Mouse (Mus musculus): ENCODE data around the gene Jmjd1c.

Gene Jmjd1c

DNA sequence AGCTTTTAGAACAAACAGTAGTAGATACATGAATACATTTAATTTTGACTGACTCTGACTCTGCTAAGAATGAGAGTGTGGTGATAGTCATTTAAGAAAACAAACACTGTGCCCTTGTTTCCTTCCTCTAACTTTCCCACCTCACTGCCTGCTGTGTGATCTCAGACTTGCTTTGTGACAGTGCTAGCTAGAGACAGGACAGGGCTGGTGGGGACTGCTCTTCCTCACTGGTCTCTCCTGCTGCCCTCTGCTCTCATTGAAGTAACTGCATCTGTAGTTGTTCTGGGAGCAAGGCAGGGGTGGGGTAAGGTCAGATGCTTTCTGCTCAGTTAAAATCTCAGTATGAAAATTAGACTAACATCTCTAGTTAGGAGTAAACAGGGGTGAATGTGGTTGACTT lies 93.1 kb downstream of the Jmjd1c start:
- DNase-seq (ENCODE audit: low spot score), result no peak

DNA sequence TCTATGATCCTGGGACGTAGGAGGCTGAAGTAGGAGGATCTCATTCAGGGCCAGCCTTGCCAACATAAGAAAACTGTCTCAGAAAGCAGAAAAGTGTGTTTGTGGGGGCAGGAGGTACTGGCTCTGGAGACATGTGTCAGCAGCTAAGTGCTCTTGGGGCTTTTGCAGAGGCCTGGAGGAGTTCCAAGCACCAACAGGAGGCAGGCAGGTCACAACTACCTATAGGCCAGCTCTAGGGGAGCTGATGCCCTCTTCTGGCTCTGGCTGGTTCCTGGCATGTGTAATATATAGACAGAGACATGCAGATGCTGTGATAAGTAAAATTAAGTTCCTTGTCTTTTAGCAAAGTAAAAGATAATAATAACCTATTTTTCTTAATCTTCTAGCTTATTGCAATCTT lies 94.3 kb downstream of the Jmjd1c start:
- no peak for DNase-seq (ENCODE audit: low spot score)

DNA sequence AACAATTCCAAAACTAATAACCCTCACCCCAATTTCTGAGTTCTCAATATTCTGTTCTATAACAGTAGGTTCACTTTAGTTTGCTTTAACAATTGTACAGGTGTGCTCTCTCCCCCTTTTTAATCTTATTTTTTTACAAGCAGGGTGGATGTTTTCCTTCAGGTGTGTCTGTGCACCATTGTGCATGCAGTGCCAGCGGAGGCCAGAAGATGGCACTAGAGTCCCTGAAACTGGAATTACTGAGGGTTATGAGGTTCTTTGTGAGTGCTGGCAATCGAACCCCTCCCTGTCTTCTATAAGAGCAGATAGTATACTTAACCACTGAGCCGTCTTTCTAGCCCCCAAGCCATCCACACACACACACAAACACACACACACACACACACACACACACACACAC lies 96.4 kb downstream of the Jmjd1c start:
- DNase-seq (ENCODE audit: low spot score), result no peak

DNA sequence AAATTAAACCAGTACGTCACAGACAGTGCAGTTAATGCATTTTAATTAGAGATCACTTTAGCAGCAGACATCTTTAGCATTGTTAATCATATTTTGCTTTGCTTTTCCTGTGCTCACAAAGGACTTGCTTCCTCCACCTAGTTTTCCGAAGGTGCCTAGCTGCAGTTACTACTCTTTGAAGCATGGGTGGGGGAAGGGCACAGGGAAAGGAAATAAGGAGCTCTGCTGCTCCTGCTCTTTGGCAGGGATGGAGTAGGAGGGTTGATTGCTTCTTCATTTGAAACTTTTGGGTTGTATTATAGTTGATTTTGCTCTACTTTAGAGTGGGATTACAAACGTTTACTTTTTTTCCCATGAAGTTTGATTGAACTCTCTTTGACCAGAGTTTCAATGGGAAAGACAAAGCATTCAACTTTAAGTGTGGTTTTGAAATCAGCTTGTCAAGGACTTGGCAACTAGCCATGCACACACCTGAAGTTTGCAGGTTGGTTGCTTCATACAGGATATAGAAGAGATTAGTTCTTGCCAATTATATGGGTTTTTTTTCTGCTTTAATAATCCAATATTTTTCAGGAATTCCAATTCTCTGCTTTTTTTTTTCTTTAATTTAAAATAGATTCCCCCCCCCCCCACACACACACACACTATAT lies 97.2 kb downstream of the Jmjd1c start:
- DNase-seq (ENCODE audit: low spot score), result peak; percentile 29

DNA sequence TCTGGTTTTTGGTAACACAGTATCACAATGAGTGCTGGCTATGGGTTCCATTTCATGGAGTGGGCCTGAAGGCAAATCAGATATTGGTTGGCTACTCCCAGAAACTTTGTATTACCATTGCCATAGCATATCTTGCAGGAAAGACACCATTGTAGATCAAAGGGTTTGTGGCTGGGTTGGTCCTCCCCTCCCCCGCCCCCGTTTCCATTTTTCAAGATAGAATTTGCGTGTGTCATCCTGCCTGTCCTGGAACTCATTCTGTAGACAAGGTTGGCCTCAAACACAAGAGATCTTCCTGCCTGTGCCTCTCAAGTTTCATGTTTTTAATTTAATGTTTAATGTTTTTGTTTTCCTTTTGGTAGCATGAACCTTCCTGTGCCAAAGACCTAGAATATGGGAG lies 98.1 kb downstream of the Jmjd1c start:
- DNase-seq (ENCODE audit: low spot score), result no peak

DNA sequence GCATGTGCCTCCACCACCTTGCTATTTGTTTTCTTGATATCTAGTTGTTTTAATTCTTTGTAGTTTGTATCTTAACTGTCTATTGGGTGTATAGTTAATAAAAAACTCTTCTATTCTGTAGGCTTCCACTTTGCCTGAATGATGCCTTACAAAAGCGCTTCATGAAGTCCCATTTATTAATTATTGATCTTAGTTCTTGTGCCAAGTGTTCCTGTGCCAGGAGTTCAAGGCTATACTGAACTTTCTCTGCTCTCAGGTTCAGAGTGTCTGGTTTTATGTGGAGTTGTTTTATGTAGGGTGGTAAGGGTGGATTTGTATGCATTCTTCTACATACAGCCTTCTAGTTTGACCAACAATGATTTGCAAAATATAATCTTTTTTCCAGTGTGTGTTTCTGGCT lies 99.7 kb downstream of the Jmjd1c start:
- no peak for DNase-seq (ENCODE audit: low spot score)

DNA sequence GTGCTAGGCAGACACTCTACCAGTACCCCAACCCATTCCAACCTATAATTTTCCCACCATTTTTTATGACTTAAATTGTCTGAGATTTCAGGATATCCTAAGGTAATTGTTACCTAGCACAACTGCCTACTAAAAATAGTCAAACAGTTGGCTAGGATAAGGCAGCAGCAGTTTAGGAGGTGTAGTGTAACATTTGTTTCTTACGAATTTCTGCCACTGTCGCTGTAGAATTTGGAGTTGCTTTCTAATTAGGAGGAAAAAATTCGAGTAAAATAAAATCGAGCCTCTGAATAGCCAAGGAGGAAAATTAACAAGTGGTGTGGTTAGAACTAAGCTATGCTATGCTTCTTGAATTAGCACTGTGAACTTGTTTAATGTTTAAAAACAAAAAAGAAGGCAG lies 101.3 kb downstream of the Jmjd1c start:
- no peak for DNase-seq (ENCODE audit: low spot score)

DNA sequence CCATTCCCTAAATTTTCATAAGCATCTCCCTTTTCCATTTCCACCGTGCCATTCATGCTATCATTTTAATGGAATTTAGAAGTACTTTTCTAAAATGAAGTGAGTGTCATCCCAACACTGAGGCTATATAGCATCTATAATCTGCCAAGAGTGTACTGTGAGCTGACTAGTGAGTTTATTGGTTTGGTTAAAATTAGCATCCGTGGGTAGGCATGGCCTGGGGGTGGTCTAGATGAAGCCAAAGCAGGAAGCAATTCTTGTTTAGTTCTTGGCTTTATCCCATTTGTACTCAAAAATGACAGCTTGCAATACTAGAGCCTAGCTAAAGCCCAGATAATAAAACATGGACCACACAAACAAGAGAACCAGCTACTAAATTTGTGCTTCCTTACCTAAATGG lies 101.9 kb downstream of the Jmjd1c start:
- DNase-seq (ENCODE audit: low spot score), result no peak

DNA sequence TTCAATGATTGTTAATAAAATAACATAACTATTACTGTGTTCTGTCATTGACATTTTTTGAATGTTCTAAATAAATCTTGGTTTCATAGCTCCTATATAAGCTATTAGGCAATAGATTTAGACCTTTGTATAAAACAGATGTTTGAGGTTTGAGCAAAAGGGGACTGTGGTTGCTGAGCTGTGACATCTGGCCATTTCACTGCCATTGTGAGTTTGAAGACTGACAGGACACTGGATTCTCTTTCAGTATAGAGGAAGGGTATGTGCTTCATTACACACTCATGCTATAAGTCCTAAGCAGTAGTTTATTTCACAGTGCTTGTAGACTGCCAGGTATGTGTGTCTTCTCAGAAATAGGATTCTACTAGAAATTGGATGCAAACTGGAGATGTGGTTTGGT lies 105.8 kb downstream of the Jmjd1c start:
- DNase-seq (ENCODE audit: low spot score), result no peak

DNA sequence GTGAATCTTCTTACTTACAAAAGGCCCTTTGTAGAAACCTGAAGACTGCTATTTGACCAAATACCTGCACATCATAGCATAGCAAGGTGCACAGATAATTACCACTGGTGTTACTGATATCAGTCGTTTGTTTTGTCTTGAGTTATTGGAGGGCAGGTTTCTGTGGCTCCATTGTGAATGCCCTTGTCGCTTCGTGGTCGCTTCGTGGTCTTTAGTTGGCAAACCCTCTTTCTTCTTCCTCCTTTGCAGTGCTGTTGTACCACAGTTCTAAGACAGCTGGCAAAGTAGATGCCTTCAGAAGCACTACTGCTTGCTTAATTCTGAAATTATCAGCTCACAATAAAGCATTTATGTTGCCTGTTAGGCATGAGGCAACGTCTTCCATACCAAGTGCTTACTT lies 106.5 kb downstream of the Jmjd1c start:
- no peak for DNase-seq (ENCODE audit: low spot score)

DNA sequence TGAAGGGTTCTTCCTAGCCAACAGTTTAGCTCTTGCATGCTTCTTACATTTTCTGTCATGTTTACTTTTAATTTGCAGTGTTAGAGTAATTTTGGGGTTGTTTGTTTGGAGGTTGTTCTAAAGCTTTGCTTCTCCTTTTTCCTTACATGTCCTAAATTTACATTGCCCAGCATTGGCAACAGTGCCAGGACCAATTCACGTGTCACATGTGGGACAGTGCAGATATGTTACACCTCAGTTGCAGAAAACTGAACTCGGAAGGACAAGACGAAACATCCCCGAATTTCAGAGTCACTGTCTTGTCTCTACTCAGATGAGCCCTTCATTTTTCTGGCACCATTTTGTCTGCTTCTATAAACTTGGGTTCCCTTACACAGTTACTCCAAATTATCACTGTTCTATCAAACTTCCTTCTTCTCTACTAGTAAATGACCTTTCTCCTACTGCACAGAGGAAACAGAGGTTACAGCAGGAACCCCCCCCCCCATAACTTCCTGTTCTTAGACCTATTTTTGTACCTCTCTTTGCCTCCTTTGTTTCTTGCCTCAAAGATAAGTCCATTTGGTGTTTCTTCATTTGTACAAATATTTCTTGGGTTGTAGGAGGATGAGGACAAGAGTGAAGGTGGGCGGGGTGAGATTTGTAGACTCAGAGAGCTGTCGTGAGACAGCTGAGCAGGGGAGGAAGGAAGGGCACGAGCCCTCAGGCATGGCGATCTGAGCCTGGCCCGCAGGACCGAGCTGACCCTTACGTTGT lies 108.9 kb downstream of the Jmjd1c start:
- DNase-seq (ENCODE audit: low spot score), result no peak

DNA sequence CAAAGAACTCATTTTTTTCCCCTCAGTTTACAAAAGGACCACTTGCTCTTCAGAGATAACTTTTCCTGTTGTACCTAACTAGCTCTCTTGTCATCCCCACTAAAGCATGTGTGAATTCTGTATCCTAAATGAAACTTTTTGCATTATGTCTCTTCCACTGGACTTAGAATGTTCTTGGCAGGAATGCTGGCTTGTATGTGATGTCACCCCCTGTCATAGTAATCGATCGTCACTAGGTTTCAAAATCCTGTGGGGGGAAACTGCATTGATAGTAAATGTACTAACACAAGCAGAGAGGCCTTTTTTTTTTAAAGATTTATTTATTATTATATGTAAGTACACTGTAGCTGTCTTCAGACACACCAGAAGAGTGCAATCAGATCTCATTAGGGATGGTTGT lies 112.0 kb downstream of the Jmjd1c start:
- DNase-seq (ENCODE audit: low spot score), result no peak

DNA sequence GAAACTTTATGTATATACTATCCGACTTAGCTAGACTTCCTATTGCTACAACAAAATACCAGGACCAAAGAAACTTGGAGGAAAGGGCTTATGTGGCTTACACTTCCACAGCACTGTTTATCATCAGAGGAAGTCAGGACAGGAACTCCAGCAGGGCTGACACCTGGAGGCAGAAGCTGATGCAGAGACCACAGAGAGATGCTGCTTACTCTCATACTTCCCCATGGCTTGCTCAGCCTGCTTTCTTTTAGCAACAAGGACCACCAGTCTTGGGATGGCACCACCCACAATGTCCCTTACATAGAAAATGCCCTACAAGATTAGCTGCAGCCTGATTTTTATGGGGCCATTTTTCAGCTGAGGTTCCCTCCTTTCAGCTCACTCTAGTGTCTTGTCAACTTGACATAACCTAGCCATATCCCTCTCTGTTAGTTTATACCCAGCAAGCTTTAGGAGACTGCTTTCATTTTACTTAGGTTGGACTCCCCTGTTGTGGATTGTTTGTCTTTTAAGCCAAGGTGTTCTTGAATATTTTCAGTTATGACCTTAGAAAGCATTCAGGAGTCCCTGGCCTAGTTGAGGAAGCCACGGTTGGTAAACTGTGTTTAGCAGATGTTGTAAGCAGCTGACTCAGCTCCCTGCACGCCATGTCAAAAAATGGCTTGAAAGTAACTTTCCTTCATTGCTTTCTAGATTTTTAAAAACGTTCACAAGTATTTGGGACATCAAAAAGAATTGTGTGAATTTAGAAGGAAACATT lies 114.2 kb downstream of the Jmjd1c start:
- no peak for DNase-seq (ENCODE audit: low spot score)

DNA sequence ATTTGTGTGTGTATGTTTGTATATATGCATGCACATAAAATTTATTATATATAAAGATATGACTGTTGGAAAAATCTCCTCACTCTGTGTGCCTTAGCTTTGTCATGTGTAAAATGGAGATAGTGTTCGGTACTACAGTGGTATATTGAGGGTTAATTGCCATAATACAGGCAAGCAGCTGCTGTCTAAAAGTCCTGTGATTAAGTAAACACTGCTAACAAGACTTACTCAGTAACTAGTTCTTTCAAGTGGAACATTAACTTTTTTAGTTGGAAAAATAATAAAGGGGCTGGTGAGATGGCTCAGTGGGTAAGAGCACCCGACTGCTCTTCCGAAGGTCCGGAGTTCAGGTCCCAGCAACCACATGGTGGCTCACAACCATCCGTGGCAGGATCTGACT lies 116.1 kb downstream of the Jmjd1c start:
- DNase-seq (ENCODE audit: low spot score), result no peak

DNA sequence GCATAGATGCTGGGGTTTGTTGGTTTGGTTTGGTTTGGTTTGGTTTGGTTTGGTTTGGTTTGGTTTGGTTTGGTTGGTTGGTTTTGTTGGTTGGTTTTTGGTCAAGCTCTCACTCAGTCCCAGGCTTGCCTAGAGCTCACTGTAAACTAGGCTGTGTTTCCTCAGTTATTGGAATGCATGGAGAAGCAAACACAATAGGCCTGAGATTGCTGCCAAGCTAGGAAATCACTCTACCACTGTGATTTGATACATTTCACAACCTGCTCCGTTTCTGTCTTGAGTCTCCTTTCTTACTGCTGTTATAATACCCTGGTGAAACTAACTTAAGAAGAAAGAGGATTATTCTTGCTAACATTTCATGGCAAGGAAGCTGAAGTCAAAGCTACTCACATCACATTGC lies 117.8 kb downstream of the Jmjd1c start:
- DNase-seq (ENCODE audit: low spot score), result no peak

DNA sequence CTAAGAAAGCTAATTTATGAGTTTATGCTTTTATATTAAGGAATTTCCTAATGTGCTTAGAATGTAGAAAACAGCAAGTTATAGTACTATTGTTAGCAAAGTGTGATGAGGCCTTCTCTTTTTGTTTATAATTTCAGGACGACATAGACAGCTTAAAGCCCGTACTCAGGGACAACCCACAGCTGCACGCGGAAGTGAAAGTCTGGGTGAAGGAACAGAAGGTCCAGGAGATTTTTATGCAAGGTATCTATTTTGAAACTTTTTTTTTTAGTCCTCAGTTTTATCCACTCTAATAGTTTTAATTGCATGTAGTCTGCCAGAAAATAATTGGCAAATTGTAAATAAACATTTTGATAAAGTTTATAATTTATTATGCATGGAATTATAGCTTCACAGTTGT lies 119.2 kb downstream of the Jmjd1c start:
- DNase-seq (ENCODE audit: low spot score), result no peak

DNA sequence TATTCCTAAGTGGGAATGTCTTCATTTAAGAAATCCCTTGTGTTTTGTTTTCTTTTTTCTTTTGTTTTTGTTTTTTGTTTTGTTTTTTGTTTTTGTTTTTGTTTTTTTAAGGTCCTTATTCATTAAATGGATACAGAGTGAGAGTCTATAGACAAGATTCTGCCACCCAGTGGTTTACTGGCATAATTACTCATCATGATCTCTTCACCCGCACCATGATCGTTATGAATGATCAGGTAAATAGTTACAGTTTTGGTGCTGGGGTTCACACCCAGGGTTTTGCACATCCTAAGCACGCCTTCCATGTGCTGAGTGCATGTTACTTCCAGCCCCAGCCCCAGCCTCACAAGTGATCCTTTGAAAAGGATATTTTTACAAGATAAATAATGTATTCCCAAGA lies 120.9 kb downstream of the Jmjd1c start:
- no peak for DNase-seq (ENCODE audit: low spot score)

DNA sequence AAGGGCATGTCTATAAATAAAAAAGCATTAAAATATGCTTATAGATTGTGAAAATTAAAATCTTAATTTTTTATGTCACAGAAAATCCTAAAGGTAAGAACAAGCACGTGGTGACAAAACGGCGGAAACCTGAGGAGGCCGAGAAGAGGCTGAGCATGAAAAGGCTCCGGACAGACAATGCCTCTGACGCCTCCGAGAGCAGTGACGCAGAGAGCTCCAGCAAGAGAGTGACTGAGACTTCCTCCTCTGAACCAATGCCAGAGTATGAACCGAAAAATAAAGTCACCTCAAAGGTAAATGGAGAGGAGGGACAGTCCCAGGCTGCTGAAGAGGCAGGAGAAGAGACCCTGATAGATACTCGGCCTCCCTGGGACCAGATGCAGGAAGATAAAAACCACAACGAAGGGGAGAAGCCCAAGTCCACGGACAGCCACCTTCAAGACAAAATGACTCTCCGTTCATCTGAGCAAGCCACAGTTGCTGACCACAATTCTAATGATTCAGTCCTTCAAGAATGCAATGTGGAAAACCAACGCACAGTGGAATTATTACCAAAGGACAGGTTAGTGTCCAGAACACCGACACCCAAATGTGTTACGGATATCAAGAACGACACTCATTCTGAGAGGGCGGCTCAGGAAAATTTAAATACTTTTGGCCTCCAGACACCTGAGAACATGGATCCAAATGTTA lies 123.1 kb downstream of the Jmjd1c start:
- no peak for DNase-seq (ENCODE audit: low spot score)

DNA sequence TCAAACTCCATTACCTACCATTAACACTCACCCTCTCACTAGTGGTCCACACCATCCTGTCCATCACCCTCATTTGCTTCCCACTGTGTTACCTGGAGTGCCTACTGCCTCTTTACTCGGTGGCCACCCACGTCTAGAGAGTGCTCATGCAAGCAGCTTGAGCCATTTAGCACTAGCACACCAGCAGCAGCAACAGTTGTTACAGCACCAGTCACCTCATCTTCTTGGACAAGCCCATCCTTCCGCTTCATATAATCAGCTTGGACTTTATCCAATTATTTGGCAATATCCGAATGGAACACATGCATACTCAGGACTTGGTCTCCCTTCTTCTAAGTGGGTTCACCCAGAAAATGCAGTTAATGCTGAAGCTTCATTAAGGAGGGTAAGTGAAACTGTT lies 124.3 kb downstream of the Jmjd1c start:
- DNase-seq (ENCODE audit: low spot score), result no peak

DNA sequence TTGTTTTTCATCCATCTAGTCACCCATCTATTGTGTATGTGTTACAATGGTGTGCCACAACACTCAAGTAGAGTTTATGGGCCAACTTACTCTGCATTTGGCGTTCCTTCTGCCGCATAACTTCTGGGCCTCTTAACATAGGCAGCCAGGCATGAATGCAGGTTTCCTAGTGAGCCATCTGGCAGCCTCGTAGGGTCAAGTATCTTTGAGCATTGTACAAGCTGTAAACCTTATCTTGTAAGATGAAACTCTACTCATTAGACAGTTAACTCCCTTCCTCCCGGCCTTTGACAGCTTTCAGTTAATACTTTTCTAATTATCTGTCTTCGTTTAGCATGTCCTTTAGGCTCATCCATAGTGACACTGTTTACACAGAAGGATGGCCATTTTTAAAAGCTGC lies 125.4 kb downstream of the Jmjd1c start:
- no peak for DNase-seq (ENCODE audit: low spot score)

DNA sequence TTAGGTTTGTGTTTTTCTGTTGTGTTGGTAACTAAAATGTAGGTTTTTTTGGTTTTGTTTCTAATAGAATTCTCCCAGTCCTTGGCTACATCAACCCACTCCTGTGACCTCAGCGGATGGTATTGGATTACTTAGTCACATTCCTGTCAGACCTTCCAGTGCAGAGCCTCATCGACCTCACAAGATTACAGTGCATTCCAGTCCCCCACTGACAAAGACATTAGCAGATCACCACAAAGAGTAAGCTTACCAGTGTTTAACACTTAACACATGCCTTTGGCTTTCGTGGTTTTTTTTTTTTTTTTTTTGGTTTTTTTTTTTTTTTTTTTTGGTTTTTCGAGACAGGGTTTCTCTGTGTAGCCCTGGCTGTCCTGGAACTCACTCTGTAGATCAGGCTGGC lies 128.0 kb downstream of the Jmjd1c start:
- no peak for DNase-seq (ENCODE audit: low spot score)

DNA sequence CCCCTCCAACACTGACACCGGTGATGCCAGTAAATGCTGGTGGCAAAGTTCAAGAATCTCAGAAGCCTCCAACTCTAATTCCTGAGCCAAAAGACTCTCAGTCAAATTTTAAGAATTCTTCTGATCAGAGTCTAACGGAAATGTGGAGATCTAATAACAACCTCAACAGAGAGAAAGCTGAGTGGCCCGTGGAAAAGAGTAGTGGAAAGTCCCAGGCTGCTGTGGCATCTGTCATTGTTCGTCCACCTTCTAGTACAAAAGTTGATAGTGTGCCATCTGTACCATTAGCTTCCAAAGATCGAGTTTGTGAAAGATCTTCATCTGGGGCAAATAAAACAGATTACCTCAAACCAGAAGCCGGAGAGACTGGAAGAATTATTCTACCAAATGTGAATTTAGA lies 129.6 kb downstream of the Jmjd1c start:
- DNase-seq (ENCODE audit: low spot score), result no peak

DNA sequence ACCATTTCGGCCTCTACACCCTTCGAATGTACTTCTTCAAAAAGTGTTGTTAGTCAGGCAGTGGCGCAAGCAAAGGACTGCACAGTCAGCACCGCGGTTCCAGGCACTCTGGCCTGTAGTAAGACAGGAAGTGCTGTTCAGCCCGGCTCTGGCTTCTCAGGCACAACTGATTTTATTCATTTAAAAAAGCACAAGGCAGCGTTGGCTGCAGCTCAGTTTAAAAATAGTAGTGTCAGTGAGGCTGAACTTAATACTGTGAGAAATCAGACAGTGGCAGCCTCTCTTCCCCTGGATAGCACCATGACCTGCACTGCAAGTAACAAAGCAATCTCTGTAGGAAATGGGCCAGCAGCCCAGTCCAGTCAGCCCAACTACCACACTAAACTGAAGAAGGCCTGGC lies 130.2 kb downstream of the Jmjd1c start:
- peak; percentile 38 for DNase-seq (ENCODE audit: low spot score)

Measured in urinary bladder, postnatal 14 days (tissue).